Mouse (Mus musculus) heart, postnatal 14 days (tissue): ENCODE results near the gene Btbd7. TPM values are rescaled to one million over a fixed set of nuclear protein-coding genes. Genes with fewer than 3 reads are reported as not detected.

Source experiments
- DNase-seq, 2 experiments: peaks; one replicate each; pipeline ENCODE4 v3.0.0; 2021 to 2022
- intact Hi-C: fragments of 180-260 bp; cut with DNase I; formaldehyde crosslinking; loops from one replicate; pipeline ENCODE4 v1.15.1; 2025
- total RNA-seq, 2 experiments: library from RNA; stranded (reverse); gene quantifications; 2 replicates each; pipeline ENCODE4 v1.2.3; 2021

Gene Btbd7
- total RNA-seq, 2 experiments from 2014 or later: 29.7 to 30.8 TPM

DNA sequence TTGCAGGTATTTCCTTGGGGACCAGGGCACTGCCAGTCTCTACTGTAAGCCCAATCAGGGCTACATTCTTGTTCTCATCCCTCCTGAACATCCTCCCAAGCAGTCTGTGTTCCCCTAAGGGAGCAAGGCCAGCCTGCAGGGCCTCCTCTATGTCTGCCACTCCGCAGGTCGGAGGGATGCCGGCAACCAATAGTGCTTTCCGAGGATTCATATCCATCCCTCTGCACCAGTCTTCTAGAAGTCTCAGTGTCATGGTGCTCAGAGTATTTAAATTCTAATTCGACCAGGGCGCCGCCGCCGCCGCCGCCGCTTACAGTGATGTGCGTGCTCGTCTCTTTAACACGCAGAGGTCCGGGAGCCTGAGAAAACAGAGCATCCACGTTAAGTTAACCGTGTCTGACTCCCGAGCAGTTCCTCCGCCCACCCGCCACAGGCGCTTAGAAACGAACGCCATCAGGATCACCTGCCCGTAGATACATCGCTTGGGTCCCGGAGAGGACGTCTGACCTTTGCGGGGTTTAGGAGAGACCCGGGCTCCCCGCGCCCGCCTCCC lies 135.2 kb downstream of the Btbd7 start:
- intact Hi-C loops: loop anchor here (5.0 kb wide), 1 partner anchor 134 kb away; the partner anchor contains the start of gene Btbd7

DNA sequence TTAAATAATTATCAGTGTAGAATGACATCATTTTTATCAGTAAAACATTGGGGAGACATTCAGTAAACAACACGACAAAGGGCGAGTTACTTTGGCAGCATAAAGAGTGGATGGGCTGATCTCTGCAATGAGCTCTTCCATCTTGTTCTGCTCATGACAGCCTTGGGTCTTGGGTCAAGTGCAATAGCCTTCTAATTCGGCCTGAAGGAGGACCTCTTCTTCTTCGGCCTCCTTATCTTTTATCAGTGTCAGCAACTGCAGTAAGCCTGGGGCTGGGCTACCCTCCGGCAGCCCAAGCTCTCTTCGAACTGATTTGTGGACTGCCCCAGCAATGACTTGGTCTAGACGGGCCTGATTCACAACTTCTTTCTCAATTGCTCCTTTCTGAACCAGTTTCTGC lies 136.2 kb downstream of the Btbd7 start:
- no peak for DNase-seq
- intact Hi-C loops: loop anchor here (5.0 kb wide), 1 partner anchor 135 kb away; the partner anchor contains the start of gene Btbd7

More for the DNA sequence above, 135.2 kb downstream of the Btbd7 start:
- no peak for DNase-seq

DNA sequence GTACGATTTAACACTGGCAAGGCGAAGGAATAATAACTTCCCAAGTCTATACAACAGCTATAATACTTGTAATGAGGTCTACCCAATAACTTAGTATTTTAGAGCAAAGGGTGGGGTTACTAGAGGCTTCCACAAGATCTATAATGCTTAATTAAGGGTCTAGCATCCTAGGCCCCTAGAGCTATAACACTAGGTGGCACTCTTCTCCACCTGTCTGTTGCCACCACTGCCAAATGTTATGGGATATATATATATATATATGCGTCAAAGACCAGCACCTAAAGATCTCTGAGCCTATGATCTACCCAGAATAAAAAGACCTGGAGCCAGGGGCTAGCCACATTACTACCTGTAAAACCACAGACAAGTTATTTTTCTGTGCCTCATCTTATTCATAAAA lies 138.0 kb downstream of the Btbd7 start:
- intact Hi-C loops: loop anchor here (2.0 to 5.0 kb wide), 2 partner anchors 137 to 325 kb away; partner anchors contain the start of gene Btbd7
- DNase-seq: no peak

DNA sequence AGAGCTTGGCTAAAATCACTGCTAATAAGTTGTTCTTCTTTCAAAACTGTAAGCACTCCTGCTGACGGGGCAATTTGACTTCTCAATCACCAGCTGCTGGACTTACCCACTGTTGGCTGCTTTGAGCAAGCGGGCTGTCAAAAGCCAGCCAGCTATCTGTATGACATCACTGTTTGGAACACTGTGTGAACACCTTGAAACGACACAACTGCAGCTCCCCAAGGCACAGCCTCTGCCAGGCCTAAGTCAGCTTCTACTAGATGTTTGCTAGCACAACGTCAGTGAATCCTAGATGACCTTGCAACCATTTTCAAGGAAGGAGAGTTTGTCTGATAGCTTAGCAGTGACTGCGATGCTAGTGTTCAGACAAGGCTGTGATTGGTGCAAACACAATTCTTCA lies 139.2 kb downstream of the Btbd7 start:
- intact Hi-C loops: no loop called here
- no peak for DNase-seq

DNA sequence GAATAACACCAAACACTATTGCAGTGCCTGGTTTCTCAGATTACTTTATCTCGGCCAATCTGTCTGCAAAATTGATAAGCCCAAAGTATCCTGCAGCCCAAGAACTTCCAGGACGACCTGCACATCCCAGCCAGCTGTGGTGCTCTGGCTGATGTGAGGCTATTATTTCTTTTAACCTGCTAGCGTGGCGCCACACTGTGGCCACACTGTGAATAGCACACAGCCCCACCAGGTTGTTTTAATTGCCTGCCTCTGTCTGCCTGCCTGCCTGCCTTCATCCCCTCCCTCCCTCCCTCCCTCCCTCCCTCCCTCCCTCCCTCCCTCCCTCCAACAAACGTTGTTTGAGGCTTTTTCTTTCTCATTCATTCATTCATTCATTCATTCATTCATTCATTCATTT lies 144.9 kb downstream of the Btbd7 start:
- intact Hi-C loops: loop anchor here (5.0 kb wide), 1 partner anchor 211 kb away; no protein-coding TSS in a partner anchor
- peak; percentile 66 to 75 for DNase-seq

DNA sequence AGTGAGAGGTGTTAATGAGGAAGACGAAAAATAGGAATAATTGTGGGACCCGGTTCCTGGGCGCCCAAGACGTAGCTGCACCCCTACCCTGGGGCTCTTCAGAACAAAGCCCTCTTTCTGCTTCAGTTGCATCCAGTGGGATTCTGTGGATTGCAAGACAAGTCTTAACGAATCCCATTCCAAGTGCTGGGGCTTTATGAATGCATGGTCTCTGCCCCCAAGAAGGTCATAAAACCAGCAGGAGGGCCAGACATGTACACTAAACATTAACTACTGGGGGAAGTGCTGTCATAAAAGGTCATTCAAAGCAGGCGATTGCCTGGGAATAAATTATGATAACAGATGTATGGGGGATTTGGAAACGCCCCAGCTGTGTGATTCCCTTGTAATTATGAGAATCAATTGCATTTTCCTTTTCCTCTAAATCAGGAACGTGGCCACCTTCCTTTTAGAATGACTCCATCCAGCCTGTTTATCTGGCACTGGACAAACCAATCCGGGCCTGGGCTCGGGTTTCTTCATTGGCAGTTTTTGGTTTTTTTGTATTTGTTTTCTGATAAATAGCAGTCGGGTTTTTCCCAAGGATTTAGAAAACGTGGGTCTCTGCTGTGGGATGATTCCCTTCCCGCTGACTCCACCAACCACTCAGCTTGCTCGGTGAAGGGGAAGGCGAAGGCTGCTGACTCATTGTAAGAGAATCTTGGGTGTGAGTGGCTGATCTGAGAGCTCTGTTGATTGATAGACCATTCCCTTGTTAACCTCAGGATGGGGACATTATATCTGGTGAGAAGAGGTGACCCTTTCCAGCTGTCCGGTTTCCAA lies 147.3 kb downstream of the Btbd7 start:
- intact Hi-C loops: loop anchor here (5.0 kb wide), 1 partner anchor 209 kb away; no protein-coding TSS in a partner anchor
- no peak for DNase-seq

Other genes with a start within 250 kb of the Btbd7 start
- 10 to 100 TPM; 10.7 to 13.0 TPM for gene Itpk1, start 173.5 kb downstream of the Btbd7 start, total RNA-seq
- 1 to 10 TPM; 6.3 to 6.6 TPM for gene Moap1, start 134.8 kb downstream of the Btbd7 start, total RNA-seq
- 1 to 10 TPM; 3.9 to 5.4 TPM for gene Tmem251, start 134.7 kb downstream of the Btbd7 start, total RNA-seq
- not detected for gene Gm28051, start 120.7 kb downstream of the Btbd7 start, total RNA-seq
- 10 to 100 TPM in 1 of 2 experiments, 1 to 10 TPM in 1; 9.3 to 10.6 TPM for gene Gon7, start 120.7 kb downstream of the Btbd7 start, total RNA-seq
- gene Ubr7, start 120.5 kb downstream of the Btbd7 start, total RNA-seq: 10 to 100 TPM; 26.4 to 30.0 TPM
- gene Gm20604, start 119.8 kb downstream of the Btbd7 start, total RNA-seq: 1 to 10 TPM; 4.6 to 5.6 TPM
- not detected for gene Cox8c, start 20.8 kb upstream of the Btbd7 start, total RNA-seq
- under 1 TPM; 0.05 to 0.12 TPM for gene Unc79, start 70.4 kb upstream of the Btbd7 start, total RNA-seq